Mouse (Mus musculus) neural tube, embryonic 13.5 days (tissue): Measurements from ENCODE around the gene Speer4a. TPM values are rescaled to one million over a fixed set of nuclear protein-coding genes. Genes with fewer than 3 reads are reported as not detected.
"Not testable (repeated sequence)": the region's sequence is repeated elsewhere in the genome, so short reads cannot be mapped to it uniquely, and the experiment has no call there.

Experiments used
- ATAC-seq: fragments of 200-750 bp; cut with Nextera tagmentation; 2 replicates; pipeline ENCODE4 v1.8.0; 2017; ENCODE audit warnings: low read depth, mild to moderate bottlenecking, moderate TSS enrichment, moderate library complexity
- H3K27ac ChIP-seq: fragments of 300-500 bp; sonication (generic); replicated peaks from 2 replicates; pipeline ENCODE4 v1.5.1; 2015; ENCODE audit warnings: moderate library complexity, mild to moderate bottlenecking, inconsistent platforms
- H3K27me3 ChIP-seq: fragments of 300-500 bp; sonication (generic); 2 replicates; pipeline ENCODE4 v1.6.1; 2015; ENCODE audit warnings: mild to moderate bottlenecking, inconsistent platforms
- H3K36me3 ChIP-seq: fragments of 300-500 bp; sonication (generic); 2 replicates; pipeline ENCODE4 v1.6.1; 2015; ENCODE audit warnings: mild to moderate bottlenecking, inconsistent platforms
- H3K4me1 ChIP-seq: fragments of 300-500 bp; sonication (generic); replicated peaks from 2 replicates; pipeline ENCODE4 v1.6.1; 2015; ENCODE audit warnings: inconsistent platforms
- H3K4me2 ChIP-seq: fragments of 300-500 bp; sonication (generic); 2 replicates; pipeline ENCODE4 v1.6.1; 2015; ENCODE audit warnings: inconsistent platforms, mild to moderate bottlenecking, moderate library complexity
- H3K4me3 ChIP-seq: fragments of 300-500 bp; sonication (generic); 2 replicates; pipeline ENCODE4 v1.5.1; 2015; ENCODE audit warnings: mild to moderate bottlenecking, inconsistent platforms
- H3K9ac ChIP-seq: fragments of 300-500 bp; sonication (generic); 2 replicates; pipeline ENCODE4 v1.6.1; 2015; ENCODE audit warnings: moderate library complexity, mild to moderate bottlenecking, inconsistent platforms
- H3K9me3 ChIP-seq: fragments of 300-500 bp; sonication (generic); 2 replicates; pipeline ENCODE4 v1.6.1; 2016; ENCODE audit warnings: inconsistent platforms
- WGBS: fragments of 180-500 bp; shearing (Covaris S2); methylation state at CpG from one replicate; pipeline ENCODE4 v1.1.7; 2015; 5-methylcytosine and 5-hydroxymethylcytosine counted together
- polyA plus RNA-seq: library from polyadenylated mRNA; unstranded; fragments of >200 nt; fragmentation: Nextera tagmentation; extraction: Ambion mirVana; gene quantifications from 2 replicates; pipeline ENCODE4 v1.2.1, GENCODE M21; 2015

The Speer4a gene
- not detected in 2 replicates for polyA plus RNA-seq

DNA sequence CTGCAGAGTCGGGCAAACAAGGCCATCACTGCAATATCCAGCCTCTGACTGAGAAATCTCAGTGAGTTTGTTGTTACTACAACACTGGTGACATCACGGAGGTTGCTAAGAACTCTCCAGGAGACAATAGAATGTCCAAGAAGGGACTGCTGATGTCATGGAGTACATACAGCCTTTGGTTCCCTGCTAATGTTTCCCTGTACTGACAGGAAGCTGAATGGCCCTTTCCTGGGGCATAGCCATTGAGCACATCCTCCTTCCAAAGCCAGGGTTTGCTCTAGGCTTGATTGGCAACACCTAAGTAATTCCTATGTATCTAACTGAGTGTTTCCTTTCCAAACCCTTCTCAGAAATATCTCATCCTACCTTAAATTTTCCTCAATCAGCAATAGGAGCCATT lies at the start of gene Speer4a:
Gene Speer4a (minus strand): TSS at position 101 of the 400 bp plus-strand sequence.
- H3K4me1 ChIP-seq, H3K27ac ChIP-seq, H3K4me2 ChIP-seq, H3K36me3 ChIP-seq, H3K4me3 ChIP-seq, H3K9me3 ChIP-seq, H3K9ac ChIP-seq, H3K27me3 ChIP-seq, ATAC-seq: not testable (repeated sequence)
- 82% methylated on average over 2 of the region's 2 CpGs for WGBS

GRCm38 (mm10) chr5:26079023-26079422 lies 39.7 kb upstream of the Speer4a start:
- H3K4me2 ChIP-seq, H3K27ac ChIP-seq, H3K9me3 ChIP-seq, H3K4me3 ChIP-seq, H3K27me3 ChIP-seq, ATAC-seq, H3K36me3 ChIP-seq, H3K4me1 ChIP-seq, H3K9ac ChIP-seq: not testable (repeated sequence)

DNA sequence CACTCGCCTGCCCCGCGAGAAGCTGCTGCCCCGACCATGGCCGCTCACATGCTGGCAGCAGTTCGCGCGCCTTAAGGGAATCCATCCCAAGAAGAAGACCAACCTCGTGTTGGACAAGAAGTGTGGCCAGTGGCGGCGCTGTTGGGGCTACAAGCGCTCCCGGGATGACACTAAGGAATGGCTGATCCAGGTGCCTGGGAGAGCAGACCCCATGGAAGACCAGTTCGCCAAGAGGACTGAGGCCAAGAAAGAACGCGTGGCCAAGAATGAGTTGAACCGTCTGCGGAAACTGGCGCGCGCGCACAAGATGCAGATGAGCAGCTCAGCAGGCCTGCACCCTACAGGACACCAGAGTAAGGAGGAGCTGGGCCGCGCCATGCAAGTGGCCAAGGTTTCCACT lies 31.4 kb upstream of the Speer4a start:
- H3K4me3 ChIP-seq: no peak overlapping the region
- H3K36me3 ChIP-seq: no peaks in the 10 kb centered on the region
- WGBS: 90% methylated on average over 24 of the region's 24 CpGs
- H3K4me2 ChIP-seq: no peak overlapping the region
- no peak overlapping the region for H3K9ac ChIP-seq
- H3K27ac ChIP-seq: no peak overlapping the region
- ATAC-seq: no peak
- H3K9me3 ChIP-seq: no peaks in the 10 kb centered on the region
- no peaks in the 10 kb centered on the region for H3K27me3 ChIP-seq
- no peaks in the 10 kb centered on the region for H3K4me1 ChIP-seq

- H3K27me3 ChIP-seq, H3K4me1 ChIP-seq, H3K9ac ChIP-seq, H3K9me3 ChIP-seq, ATAC-seq, H3K4me3 ChIP-seq, H3K27ac ChIP-seq, H3K36me3 ChIP-seq, H3K4me2 ChIP-seq: not testable (repeated sequence)
- no CpG with 5 or more reads among the region's 2 CpGs for WGBS
These were observed 19.1 kb upstream of the Speer4a start, which contains the start of gene Gm7347 for GRCm38 (mm10) chr5:26058481-26058880. Gene Gm7347, minus strand, starts transcription at chr5:26058581.

DNA sequence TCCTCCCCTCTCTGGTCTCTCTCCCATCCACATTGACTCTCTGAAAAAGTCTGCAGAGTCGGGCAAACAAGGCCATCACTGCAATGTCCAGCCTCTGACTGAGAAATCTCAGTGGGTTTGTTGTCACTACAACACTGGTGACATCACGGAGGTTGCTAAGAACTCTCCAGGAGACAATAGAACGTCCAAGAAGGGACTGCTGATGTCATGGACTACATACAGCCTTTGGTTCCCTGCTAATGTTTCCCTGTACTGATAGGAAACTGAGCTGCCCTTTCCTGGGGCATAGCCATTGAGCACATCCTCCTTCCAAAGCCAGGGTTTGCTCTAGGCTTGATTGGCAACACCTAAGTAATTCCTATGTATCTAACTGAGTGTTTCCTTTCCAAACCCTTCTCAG lies 16.5 kb downstream of the Speer4a start, which contains the start of gene Gm5862:
Gene Gm5862 (minus strand): TSS at position 101 of the 400 bp plus-strand sequence.
- not testable (repeated sequence) for H3K9me3 ChIP-seq, H3K4me1 ChIP-seq, H3K27me3 ChIP-seq, H3K9ac ChIP-seq, H3K27ac ChIP-seq, H3K4me2 ChIP-seq, H3K4me3 ChIP-seq, ATAC-seq, H3K36me3 ChIP-seq
- WGBS: no CpG with 5 or more reads among the region's 3 CpGs

GRCm38 (mm10) chr5:26007697-26008096 lies 31.7 kb downstream of the Speer4a start:
- 0 out of 2 replicates have a peak overlapping the region, but pooled peaks have one; percentile 31 for H3K4me3 ChIP-seq
- H3K4me1 ChIP-seq, H3K36me3 ChIP-seq, H3K27me3 ChIP-seq, H3K27ac ChIP-seq, H3K9me3 ChIP-seq, ATAC-seq, H3K9ac ChIP-seq: not testable (repeated sequence)
- H3K4me2 ChIP-seq: peak overlapping the region; percentile 52
- WGBS: 70% methylated on average over 7 of the region's 7 CpGs

- H3K36me3 ChIP-seq, H3K4me1 ChIP-seq, H3K27ac ChIP-seq, H3K27me3 ChIP-seq, H3K9me3 ChIP-seq: not testable (repeated sequence)
- WGBS: 20% methylated on average over 45 of the region's 45 CpGs
- H3K4me3 ChIP-seq: peak overlapping the region; percentile 31
- peak overlapping the region; percentile 1 for H3K9ac ChIP-seq
- H3K4me2 ChIP-seq: peak overlapping the region; percentile 52
- peak; percentile 93 for ATAC-seq
These were observed 32.2 kb downstream of the Speer4a start for GRCm38 (mm10) chr5:26006937-26007695.

- H3K4me3 ChIP-seq, H3K4me1 ChIP-seq, H3K27me3 ChIP-seq, H3K27ac ChIP-seq, H3K36me3 ChIP-seq, ATAC-seq, H3K9me3 ChIP-seq, H3K4me2 ChIP-seq, H3K9ac ChIP-seq: not testable (repeated sequence)
- WGBS: 86% methylated on average over 1 of the region's 2 CpGs
These were observed 34.7 kb downstream of the Speer4a start, which contains the start of gene Gm1979 for GRCm38 (mm10) chr5:26004698-26005097. Gene Gm1979, minus strand, starts transcription at chr5:26004798.

GRCm38 (mm10) chr5:25988550-25988949 lies 50.8 kb downstream of the Speer4a start, which contains the start of gene Gm21698:
Gene Gm21698, minus strand, starts transcription at chr5:25988650.
- ATAC-seq, H3K27ac ChIP-seq, H3K4me3 ChIP-seq, H3K36me3 ChIP-seq, H3K9me3 ChIP-seq, H3K4me1 ChIP-seq, H3K4me2 ChIP-seq, H3K9ac ChIP-seq, H3K27me3 ChIP-seq: not testable (repeated sequence)
- no CpG with 5 or more reads among the region's 3 CpGs for WGBS

Other genes with a start within 250 kb of the Speer4a start
- gene Gm21663, start 97.2 kb downstream of the Speer4a start, polyA plus RNA-seq: not detected in 2 replicates
- gene Gm21671, start 85.1 kb downstream of the Speer4a start, polyA plus RNA-seq: not detected in 2 replicates
- gene Gm21680, start 66.9 kb downstream of the Speer4a start, polyA plus RNA-seq: not detected in 2 replicates
- 0.20 TPM in 1 of 2 replicates, not detected in the other for gene Gm21698, start 50.9 kb downstream of the Speer4a start, polyA plus RNA-seq
- not detected in 2 replicates for gene Gm1979, start 34.8 kb downstream of the Speer4a start, polyA plus RNA-seq
- not detected in 2 replicates for gene Gm5862, start 16.6 kb downstream of the Speer4a start, polyA plus RNA-seq
- not detected in 2 replicates for gene Gm7347, start 19.0 kb upstream of the Speer4a start, polyA plus RNA-seq
- gene Gm10471, start 49.7 kb upstream of the Speer4a start, polyA plus RNA-seq: not detected in 2 replicates
- gene 5031410I06Rik, start 65.8 kb upstream of the Speer4a start, polyA plus RNA-seq: not detected in 2 replicates
- gene Gm10220, start 81.9 kb upstream of the Speer4a start, polyA plus RNA-seq: 0.12 and 0.25 TPM in 2 replicates
- gene Gm7361, start 218.1 kb upstream of the Speer4a start, polyA plus RNA-seq: 0.08 TPM in 1 of 2 replicates, not detected in the other